Mouse (Mus musculus) hematopoietic stem cell, adult 5-6 weeks (primary cell): ENCODE data around the gene Acbd4. TPM values are rescaled to one million over a fixed set of nuclear protein-coding genes. Genes with fewer than 3 reads are reported as not detected.
A peak's percentile ranks its signal among the peaks of the same experiment; 100 is the strongest.

Experiments used
- ATAC-seq, 2 experiments: fragments of 125-278 bp in 1 of 2; replicated peaks in 1 of 2; 2 replicates each; pipeline ENCODE4 v1.8.0; 2016 to 2017; ENCODE audit warnings: inconsistent platforms in 2 of 2, mild to moderate bottlenecking in 2 of 2, moderate number of reproducible peaks in 2 of 2, low read depth in 1 of 2, moderate TSS enrichment in 1 of 2; ENCODE audit not compliant: low FRiP score in 2 of 2, poor library complexity in 2 of 2, severe bottlenecking in 2 of 2, insufficient read depth in 1 of 2, low TSS enrichment in 1 of 2
- total RNA-seq: library from RNA; stranded (forward); fragments of 172-1452, 232-1000 nt; gene quantifications from 2 replicates; pipeline ENCODE4 v1.2.3, GENCODE M21; 2017

Acbd4 gene
- 8.6 and 16.8 TPM in 2 replicates for total RNA-seq

DNA sequence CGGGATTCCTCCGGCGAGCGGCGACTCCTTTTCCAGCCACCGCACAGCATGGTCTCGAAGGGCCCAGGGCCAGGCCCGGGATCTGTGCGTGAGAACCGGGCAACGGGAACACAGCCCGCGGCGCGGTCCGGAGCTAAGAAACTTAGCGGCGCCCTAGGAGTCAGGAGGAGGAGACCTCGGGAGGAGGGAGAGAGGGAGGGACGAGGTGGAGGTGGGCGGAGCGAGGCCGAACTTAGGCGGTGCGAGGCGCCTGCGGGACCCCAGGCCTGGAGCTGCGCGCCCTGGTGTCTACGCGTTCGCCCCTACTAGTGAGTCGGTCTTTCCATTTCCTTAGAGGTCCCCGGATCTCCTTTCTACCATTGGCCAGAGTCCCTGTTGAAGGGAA lies at the start of gene Acbd4, which contains the start of gene Plcd3:
Acbd4 (plus strand) TSS at position 202 of the 385 bp plus-strand sequence.
Plcd3 (minus strand) TSS at position 178 of the 385 bp plus-strand sequence.
- ATAC-seq = peak; percentile 40; a peak in 3 of 4 replicates

DNA sequence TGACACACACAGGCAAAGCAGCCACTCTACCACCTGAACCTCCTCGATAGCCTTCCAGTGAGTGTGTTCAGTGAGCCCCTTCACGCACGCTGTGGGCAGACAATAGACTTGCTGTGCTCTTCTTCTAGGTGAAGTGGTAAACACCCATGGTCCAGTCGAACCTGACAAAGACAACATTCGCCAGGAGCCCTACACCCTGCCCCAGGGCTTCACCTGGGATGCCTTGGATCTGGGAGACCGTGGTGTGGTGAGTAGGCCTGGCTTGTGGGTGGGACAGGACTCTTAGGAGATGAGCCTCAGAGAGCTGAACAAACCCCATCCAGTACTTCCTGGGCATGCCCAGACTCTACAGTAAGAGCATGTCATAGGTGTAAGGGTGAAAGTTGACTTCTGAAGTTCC lies 49.4 kb upstream of the Acbd4 start:
- no peak for ATAC-seq

DNA sequence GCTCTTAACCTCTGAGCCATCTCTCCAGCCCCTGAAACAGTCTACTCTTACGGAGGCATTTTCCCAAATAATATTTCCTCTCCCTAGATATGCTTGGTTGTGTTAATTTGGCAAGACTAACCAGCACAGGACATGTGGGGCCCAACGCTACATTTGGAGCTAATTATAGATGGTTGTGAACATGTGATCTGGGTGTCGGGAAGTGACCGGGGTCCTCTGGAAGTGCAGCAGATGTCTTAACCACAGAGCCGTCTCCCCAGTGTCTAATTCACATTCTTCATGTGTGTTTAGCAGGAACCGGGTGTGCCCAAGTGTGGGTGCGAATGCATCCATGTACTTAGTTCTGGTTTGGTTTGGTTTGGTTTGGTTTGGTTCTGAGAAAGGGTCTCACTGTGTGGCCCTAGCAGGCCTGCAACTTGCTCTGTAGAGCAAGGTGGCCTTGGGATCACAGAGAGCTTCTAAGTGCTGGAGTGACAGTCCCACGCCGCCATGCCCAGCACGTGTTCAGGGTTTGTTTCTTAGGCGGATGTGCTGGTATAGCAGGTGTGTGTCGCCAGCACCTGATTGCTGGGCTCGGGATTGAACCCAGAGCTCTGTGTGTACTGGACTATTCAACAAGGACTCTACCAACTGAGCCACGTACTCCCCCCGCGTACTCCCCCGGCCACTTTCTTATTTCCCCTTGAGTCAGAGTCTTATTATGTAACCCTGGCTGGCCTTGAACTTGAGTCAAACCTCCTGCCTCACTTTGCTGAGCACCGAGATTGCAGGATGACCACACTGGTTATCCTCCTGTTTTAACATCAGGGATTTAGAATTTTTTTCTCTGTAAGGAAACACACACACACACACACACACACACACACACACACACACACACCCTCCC lies 48.0 kb upstream of the Acbd4 start:
- no peak for ATAC-seq

DNA sequence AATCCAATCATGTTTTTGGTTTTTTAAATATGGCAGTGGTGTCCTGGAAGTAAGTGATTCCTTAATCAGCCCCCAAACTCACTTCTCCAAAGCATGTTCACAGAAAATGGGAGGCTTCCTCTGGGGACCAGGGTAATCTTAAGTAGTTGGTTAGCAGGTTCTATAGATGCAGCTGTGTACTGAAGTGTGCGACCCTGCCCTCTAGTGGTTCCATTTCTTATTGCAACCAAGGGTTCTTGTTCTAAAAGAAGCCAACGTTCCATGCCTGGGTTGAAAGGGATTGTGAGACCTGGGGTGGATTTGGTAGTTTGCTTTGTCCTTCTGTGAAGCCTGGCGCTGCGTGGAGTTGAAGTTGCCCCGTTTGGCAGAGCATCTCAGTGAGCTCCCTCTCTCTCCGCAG lies 46.7 kb upstream of the Acbd4 start:
- ATAC-seq = peak; percentile 68 to 76; a peak in 3 of 4 replicates

DNA sequence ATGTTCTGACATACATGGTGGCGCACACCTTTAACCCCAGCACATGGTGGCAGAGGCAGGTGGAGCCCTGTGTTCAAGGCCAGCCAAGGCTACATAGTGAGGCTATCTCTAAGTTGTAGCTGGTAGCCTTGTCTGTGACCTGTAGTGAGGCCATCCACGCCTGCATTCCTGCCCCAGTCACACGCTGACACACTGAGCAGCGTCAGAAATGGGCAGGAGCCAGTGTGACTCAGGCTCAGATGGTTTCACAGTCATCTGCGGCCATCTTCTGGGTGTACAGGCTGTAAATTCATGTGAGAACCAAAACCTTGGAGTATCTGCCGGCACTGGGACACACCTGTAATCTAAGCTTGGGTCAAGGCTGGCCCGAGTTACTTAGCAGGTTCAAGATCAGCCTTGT lies 44.8 kb upstream of the Acbd4 start:
- ATAC-seq = no peak

DNA sequence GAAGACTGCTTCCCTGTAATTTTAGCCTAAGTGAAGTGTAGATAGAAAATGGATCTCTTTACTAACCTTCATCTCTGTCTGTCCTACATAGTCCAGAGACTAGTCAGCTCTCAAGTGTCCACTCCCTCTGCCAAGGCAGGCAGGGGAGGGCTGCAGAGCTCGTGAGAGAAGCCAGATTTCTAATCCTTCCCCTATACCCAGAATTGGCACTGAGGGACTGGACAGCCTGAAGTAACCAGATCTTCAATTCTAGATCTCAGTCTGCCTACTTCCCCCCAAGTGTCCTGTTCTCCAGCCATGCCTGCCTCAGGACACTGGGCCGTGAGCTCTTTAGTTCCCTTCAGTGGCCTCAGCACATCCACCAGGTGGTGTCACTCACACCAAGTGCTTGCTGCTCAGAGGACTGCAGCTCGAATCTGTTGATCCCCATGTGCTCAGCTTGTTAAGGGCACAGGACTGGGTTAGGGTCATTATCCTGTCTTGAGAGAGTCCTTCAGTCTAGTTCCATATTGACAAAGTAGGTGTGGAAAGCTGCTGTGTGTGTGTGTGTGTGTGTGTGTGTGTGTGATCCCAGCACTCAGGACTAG lies 42.9 kb upstream of the Acbd4 start:
- no peak for ATAC-seq

DNA sequence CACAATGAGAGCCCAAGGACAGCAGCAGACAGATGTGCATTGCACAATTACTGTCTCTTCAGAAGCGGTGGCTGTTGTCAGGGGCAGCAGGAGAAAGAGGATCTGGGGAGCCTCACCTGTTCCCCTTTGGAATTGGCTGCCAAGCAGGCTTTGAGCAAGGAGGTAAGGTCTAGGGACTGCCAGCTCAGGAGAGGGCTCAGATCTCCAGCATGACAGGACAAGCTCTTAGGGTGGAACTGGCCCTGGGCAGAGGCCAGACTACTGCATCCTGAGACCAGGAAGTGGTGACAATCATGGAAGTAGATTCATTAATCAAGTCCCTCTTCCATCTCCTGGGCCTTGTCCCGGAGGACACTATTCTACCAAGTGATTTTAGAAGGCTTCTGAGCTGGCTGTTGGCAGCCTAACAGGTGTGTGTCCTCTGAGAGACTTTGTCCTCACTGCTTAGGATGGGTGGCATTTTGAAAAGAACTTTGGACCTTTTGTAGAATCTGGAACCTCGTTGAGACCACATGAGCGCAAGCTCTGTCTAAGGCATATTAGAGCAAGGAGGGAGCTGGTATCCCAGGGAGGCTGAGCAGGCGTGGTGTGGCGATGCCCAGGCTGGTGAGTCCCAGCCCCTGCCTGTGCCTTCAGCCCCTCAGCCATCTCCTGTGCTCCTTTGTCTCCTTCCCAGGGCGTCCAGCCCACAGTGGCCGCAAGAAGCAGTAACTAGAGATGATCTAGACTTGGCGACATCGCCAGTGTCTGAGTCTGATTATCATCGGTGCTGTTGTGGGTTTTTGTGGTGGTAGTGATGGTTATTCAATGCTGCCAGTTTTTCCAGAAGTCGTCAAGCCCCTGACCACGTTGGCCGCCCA lies 35.1 kb upstream of the Acbd4 start:
- no peak for ATAC-seq

DNA sequence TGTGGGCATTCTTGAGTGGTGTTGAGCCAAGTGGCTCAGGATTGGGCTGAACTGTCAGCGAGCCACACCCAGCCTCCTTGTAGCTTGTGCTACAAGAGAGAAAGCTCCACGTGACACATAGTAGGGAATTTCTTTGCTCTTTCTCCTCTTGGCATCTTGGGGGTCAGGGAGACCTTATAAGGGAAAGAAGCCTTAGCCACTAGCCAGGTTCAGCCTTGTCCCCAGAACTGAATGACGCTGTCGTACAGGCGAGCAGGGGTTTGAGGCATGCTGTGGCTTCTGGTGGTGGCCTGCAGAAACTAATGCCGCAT lies 34.5 kb upstream of the Acbd4 start:
- ATAC-seq = no peak

DNA sequence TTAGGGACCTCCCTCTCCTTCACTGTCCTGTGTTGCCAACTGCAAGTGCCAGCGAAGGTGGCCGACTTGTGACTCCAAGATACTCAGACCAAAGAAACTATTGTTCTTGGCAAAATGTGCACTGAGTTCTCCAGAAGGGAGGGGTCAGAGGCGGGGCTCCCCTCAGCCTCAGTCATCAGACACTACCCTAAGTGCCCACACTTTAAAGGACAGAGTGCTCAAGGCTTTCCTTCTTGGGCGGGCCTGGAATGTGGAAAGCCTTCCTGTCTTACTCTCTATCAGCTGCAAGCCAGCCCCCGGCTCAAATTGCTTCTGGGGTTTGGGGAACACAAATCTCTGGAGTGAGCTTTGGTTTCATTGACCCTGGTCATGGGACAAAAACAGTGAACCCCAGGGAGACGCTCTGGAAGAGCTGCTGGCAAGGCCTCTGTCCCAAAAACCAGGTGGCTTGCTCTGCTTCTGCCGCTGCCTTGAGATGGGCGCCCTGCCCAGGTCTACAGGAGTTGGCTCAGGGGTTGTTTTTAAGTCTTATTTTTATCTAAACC lies 34.0 kb upstream of the Acbd4 start:
- no peak for ATAC-seq

DNA sequence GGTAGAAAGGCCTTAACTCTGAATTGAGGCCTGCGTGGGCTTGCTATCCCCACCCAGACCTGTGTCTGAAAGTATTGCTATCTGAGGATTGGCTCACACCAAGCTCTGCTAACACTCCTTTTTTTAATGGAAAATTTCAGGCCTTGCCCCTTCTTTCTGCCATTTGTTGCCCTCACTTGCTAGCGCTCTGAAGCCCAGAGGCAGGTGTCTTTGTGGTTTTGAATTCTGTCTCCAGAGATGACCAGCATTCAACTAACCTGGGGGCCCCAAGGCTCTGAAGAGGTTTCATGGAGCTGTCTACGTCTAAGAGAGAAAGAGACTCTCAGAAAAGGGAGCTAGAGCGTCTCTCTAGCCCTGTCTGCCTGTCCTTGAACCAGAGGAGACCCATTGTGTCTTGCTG lies 33.2 kb upstream of the Acbd4 start:
- ATAC-seq = no peak

DNA sequence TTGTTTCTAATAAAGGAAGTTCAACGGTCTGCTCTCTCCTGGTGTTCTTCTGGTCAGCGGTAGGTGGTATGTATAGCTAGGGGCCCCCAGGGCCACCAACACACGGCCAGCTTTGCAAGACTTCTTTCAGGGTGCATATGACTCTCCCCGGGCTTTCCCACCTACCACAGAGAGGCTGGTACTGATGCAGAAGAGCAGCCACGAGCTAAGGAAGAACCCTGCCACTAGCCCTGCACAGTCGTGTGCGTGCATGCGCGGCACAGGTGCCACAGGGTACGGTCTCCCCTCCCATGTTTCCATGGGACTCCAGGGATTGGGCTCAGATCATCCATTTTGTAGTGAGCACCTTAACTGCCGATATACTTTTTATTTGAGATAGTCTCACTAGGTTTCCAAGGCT lies 32.6 kb upstream of the Acbd4 start:
- no peak for ATAC-seq

DNA sequence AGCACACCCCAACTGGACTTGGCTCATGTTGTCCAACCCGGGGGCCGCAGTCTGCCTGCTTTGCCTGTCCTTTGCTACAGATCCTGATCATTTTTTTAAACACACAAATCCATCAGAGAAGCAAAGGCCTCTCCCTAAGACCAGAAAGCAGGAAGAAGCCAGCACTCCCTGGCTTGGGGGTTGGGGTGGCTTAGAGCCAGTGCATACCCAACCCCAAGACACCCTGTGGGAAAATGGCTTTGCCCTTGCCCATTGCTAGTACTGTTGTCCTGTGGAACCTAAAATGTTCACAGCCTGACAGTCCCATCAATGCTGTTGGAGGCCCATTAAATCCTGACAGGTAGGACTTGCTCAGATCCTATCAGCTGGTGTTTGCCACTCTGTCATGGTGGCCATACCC lies 31.8 kb upstream of the Acbd4 start:
- ATAC-seq = no peak

DNA sequence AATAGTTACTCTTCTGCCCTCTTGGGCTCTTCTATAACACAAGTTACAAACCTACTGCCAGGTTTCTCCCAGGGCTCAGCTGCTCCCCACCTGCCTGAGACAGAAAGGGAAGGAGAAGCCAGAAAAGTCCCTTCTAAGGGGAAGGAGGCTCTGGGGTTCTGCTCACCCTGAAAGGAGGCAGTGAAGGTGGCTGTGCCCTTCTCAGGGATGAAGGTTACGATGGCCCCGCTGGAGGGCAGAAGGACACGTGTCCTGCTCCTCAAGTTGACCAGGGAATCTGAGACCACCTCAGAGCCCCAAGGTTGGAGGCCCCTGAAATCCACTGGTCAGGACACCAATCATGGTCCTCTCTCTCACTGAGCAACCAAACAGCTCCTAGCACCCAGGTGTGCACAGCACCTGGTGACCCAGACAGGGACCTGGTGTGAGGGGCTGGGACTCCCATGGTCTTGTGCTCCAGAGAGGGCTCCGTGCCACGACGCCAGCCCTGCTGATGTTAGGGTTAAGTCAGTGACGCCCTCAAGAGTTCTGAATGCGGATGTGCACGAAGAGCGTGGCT lies 31.1 kb upstream of the Acbd4 start:
- no peak for ATAC-seq

DNA sequence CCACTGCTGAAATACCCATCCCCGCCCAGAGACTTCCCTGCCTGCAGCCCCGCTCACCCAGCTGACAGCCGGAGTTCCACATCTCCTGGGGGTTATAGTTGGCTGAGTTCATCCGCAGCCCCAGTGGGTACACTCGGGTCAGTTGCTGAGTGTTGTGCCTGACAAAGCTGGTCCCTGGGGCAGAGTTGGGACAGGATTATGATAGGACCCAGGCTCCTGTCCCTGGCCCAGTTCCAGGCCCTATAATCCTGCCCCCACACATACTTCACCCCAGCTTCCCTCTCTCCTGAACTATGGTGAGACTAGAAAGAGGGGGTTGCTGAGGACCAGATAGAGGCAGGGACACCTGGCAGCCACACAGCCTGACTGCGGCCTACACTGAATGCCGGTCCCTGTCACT lies 27.8 kb upstream of the Acbd4 start:
- ATAC-seq = no peak

DNA sequence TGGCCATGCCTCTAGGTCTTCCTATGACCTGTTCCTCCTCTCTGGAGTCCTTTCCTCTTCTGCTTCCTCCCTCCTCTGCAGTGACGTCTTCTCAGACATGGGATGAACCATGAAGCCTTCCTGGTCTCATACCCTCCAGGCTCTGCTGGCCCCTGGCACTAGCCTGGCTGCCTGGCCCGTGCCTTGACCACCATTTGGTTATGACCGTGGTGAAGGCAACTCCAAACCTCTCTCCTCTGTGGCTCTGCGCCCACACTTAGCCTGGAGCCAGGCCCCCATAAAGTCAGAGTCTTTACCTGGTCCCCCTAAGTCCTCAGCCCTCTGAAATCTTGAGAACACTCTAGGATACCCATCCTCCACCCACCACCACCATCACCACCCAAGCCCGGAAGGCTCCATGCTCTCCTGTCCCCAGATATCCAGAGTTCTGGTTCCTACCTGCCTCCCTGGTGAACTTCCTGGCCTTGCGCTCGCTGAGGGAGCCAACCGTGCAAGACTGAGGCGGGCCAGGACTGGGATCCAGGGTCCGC lies 27.3 kb upstream of the Acbd4 start:
- ATAC-seq = no peak

DNA sequence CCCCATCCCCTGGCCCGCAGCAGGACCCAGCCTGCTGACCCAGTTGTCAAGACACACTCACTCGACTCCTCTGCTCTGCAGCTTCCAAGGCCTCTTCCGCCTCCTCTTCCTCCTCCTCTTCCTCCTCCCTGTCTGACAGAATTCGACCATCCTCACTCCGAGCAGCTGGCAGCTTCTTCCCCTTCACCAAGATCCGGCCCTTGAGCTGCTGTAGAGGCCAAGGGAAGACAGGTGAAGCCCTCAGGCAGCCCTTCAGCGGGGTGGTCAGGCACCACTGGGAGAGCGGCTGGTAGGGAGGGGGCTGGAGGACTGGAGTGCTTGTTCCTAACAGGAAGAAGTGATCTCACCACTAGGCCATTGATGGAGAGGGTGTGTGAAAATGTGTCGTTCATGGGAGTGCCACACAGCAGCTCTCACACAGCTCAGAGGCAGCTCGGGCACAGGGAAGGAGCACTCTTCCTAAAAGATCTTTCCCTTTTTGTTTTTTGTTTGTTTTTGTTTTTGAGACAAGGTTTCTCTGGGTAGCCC lies 26.6 kb upstream of the Acbd4 start:
- ATAC-seq = no peak

DNA sequence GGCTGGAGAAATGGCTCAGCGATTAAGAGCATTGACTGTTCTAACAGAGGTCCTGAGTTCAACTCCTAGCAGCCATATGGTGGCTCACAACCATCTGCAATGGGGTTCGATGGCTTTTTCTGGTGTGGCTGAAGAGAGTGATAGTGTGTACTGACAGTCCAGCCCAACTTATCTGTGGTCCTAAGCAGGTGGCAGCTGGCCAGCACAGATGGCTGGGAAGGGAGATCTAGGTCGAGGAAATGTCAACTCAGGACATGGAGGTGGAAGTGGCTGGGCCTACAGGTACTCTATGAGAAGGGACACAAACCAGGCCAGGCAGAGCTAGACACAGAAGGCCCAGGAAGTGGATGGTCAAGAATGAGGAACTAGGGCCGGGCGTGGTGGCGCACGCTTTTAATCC lies 25.5 kb upstream of the Acbd4 start:
- ATAC-seq = no peak
